Mouse (Mus musculus): ENCODE data around the gene Rfk. TPM values are rescaled to one million over a fixed set of nuclear protein-coding genes. Genes with fewer than 3 reads are reported as not detected.
A peak's percentile ranks its signal among the peaks of the same experiment; 100 is the strongest.

Gene Rfk
- 75.5 and 80.5 TPM in 2 replicates for polyA plus RNA-seq (2016; fragmentation: Nextera tagmentation; extraction: Ambion mirVana)

GRCm38 (mm10) chr19:17393841-17394591 is at the start of gene Rfk:
Gene Rfk (plus strand): TSS chr19:17394043.
- peak within 1 kb of the TSS; percentile 66 for H3K4me2 ChIP-seq (replicated peaks)
- peaks cover 22% of the 10 kb centered on the region for H3K27me3 ChIP-seq
- peak within 1 kb of the TSS; percentile 88 for H3K4me3 ChIP-seq
- peak; percentile 98 for ATAC-seq (ENCODE audit: low FRiP score, low read depth)
- H3K9ac ChIP-seq (replicated peaks): peak within 1 kb of the TSS; percentile 85
- peaks cover 9% of the 10 kb centered on the region for H3K4me1 ChIP-seq
- peaks cover 8% of the 10 kb centered on the region for H3K36me3 ChIP-seq
- peak within 1 kb of the TSS; percentile 60 for H3K27ac ChIP-seq (replicated peaks)
- under 1% methylated on average over 61 of the region's 83 CpGs for WGBS
- H3K9me3 ChIP-seq: no peaks in the 10 kb centered on the region

GRCm38 (mm10) chr19:17344881-17345280 is 49.0 kb upstream of the Rfk start:
- H3K27me3 ChIP-seq: no peaks in the 10 kb centered on the region
- H3K27ac ChIP-seq (replicated peaks): no peak overlapping the region
- H3K9ac ChIP-seq (replicated peaks): no peak overlapping the region
- H3K4me2 ChIP-seq (replicated peaks): no peak overlapping the region
- no peaks in the 10 kb centered on the region for H3K36me3 ChIP-seq
- no peak overlapping the region for H3K4me3 ChIP-seq
- WGBS: 94% methylated on average over 7 of the region's 7 CpGs
- H3K9me3 ChIP-seq: no peaks in the 10 kb centered on the region
- ATAC-seq (ENCODE audit: low FRiP score, low read depth): no peak
- H3K4me1 ChIP-seq: no peaks in the 10 kb centered on the region

- H3K27me3 ChIP-seq: no peaks in the 10 kb centered on the region
- no peaks in the 10 kb centered on the region for H3K4me1 ChIP-seq
- 93% methylated on average over 3 of the region's 3 CpGs for WGBS
- no peak overlapping the region for H3K9ac ChIP-seq (replicated peaks)
- no peak for ATAC-seq (ENCODE audit: low FRiP score, low read depth)
- no peak overlapping the region for H3K4me3 ChIP-seq
- no peaks in the 10 kb centered on the region for H3K36me3 ChIP-seq
- no peaks in the 10 kb centered on the region for H3K9me3 ChIP-seq
- no peak overlapping the region for H3K4me2 ChIP-seq (replicated peaks)
- H3K27ac ChIP-seq (replicated peaks): no peak overlapping the region
Observed at GRCm38 (mm10) chr19:17346716-17347474, 46.9 kb upstream of the Rfk start.

GRCm38 (mm10) chr19:17347852-17348251 is 46.0 kb upstream of the Rfk start:
- ATAC-seq (ENCODE audit: low FRiP score, low read depth): no peak
- no peak overlapping the region for H3K4me3 ChIP-seq
- no peaks in the 10 kb centered on the region for H3K36me3 ChIP-seq
- H3K9me3 ChIP-seq: no peaks in the 10 kb centered on the region
- H3K9ac ChIP-seq (replicated peaks): no peak overlapping the region
- no peak overlapping the region for H3K4me2 ChIP-seq (replicated peaks)
- WGBS: 97% methylated on average over 2 of the region's 2 CpGs
- no peaks in the 10 kb centered on the region for H3K27me3 ChIP-seq
- no peaks in the 10 kb centered on the region for H3K4me1 ChIP-seq
- H3K27ac ChIP-seq (replicated peaks): no peak overlapping the region

GRCm38 (mm10) chr19:17353727-17354126 is 40.1 kb upstream of the Rfk start:
- no peak for ATAC-seq (ENCODE audit: low FRiP score, low read depth)
- no peak overlapping the region for H3K9ac ChIP-seq (replicated peaks)
- no peak overlapping the region for H3K4me2 ChIP-seq (replicated peaks)
- 68% methylated on average over 8 of the region's 8 CpGs for WGBS
- no peak overlapping the region for H3K4me3 ChIP-seq
- peaks cover 8% of the 10 kb centered on the region for H3K4me1 ChIP-seq
- H3K27me3 ChIP-seq: peaks cover 41% of the 10 kb centered on the region
- no peaks in the 10 kb centered on the region for H3K36me3 ChIP-seq
- H3K9me3 ChIP-seq: no peaks in the 10 kb centered on the region
- H3K27ac ChIP-seq (replicated peaks): no peak overlapping the region

DNA sequence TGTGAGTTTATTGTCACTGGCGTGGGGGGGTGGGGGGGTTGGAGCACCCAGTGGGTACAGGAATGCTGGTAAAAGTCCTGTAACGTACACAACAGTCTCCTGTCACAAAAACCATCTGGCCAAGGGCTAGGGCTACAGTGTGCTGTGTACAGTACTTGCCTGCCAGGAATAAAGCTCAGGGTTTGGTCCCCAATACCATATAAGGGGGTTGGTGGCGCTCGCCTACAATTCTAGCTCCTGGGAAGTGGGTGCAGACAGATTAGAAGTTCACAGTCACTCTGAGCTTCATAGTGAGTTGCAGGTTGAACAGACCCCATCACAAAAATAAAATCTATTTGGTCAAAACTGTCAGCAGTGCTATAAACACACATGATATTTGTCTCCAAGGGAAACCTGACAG is 39.5 kb upstream of the Rfk start:
- Histone ChIP-seq H3K36me3 (no peaks in the 10 kb centered on the region), H3K4me3 (no peak overlapping the region), H3K9ac (replicated peaks) (no peak overlapping the region), H3K9me3 (no peaks in the 10 kb centered on the region), H3K4me2 (replicated peaks) (no peak overlapping the region), H3K27me3 (peaks cover 41% of the 10 kb centered on the region), H3K27ac (replicated peaks) (no peak overlapping the region), H3K4me1 (peaks cover 8% of the 10 kb centered on the region)
- WGBS: 83% methylated on average over 4 of the region's 4 CpGs
- no peak for ATAC-seq (ENCODE audit: low FRiP score, low read depth)

- Histone ChIP-seq H3K4me1 (peaks cover 8% of the 10 kb centered on the region), H3K27ac (replicated peaks) (no peak overlapping the region), H3K36me3 (no peaks in the 10 kb centered on the region), H3K4me2 (replicated peaks) (no peak overlapping the region), H3K27me3 (peaks cover 41% of the 10 kb centered on the region), H3K9ac (replicated peaks) (no peak overlapping the region), H3K4me3 (no peak overlapping the region), H3K9me3 (no peaks in the 10 kb centered on the region)
- 79% methylated on average over 4 of the region's 4 CpGs for WGBS
- ATAC-seq (ENCODE audit: low FRiP score, low read depth): no peak
Observed at GRCm38 (mm10) chr19:17354797-17355196, 39.0 kb upstream of the Rfk start.

DNA sequence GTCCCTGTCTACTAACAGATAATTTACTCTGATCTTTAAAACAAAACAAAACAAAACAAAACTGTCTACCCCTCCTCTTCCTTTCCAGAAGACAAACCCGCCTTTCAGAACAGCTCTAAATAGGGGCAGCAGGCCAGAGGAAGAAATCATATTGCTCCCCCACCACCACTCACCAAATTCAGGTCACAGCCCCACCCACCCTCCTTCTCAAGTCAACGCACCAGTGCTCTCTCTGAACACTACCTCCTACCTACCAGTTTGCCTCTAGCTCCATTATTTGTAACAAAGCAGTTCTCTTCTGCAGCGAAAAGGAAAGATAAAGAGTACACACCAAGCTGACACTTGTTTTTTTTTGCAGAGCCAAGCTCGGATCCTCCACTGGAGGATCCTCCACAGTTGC is 38.5 kb upstream of the Rfk start:
- H3K4me1 ChIP-seq: peaks cover 8% of the 10 kb centered on the region
- no peak overlapping the region for H3K4me2 ChIP-seq (replicated peaks)
- 38% methylated on average over 4 of the region's 4 CpGs for WGBS
- H3K9me3 ChIP-seq: no peaks in the 10 kb centered on the region
- no peak overlapping the region for H3K27ac ChIP-seq (replicated peaks)
- H3K4me3 ChIP-seq: no peak overlapping the region
- no peak overlapping the region for H3K9ac ChIP-seq (replicated peaks)
- no peak for ATAC-seq (ENCODE audit: low FRiP score, low read depth)
- H3K36me3 ChIP-seq: no peaks in the 10 kb centered on the region
- peaks cover 41% of the 10 kb centered on the region for H3K27me3 ChIP-seq

DNA sequence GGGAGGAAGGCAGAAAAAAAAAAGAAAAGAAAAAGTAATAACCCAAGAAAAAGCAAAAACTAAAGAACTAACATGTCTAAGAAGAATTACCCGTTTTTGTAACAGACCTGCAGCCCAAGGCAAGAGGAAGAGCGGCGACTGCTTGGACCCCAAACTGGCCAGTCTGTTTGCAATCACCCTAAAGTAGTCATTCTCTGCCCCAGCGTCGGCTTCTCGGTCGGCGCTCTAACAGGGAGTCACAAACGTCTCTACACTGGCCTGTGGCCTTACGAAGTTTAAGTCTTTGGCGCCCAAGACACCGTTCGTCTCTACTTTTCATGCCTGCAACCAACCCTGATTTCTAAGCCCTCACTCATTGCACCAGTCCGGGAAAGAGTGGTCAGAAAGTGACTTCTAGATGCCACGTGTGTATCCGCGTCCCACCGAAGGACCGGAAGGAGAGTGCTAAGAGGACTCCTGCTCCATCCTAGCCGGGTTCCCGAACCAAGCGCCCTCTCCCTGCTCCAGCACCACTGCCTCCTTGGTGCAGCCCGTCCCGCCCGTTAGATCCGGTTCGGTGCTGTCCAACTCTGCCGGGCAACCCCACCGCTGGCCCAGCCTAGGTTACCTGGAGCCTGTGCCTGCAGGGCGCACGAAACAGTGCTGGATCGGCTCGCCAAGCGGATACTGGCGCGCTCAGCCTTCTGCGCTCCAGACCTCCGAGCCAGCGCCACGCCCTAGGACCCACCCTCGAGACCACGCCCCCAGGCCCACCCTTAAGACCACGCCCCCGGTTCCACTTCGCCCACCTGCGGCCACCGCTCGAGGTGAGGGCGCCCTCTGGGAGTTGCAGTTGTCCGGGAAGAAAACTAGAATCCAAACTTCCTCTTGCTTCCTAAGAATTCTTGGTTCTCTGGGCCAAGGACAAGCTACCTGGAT is 37.6 kb upstream of the Rfk start:
- Histone ChIP-seq H3K4me3 (peak overlapping the region; percentile 43), H3K4me2 (replicated peaks) (peak overlapping the region; percentile 79), H3K27ac (replicated peaks) (no peak overlapping the region), H3K36me3 (no peaks in the 10 kb centered on the region), H3K9ac (replicated peaks) (no peak overlapping the region), H3K27me3 (peaks cover 41% of the 10 kb centered on the region), H3K9me3 (no peaks in the 10 kb centered on the region), H3K4me1 (peaks cover 8% of the 10 kb centered on the region)
- WGBS: 1% methylated on average over 50 of the region's 50 CpGs
- ATAC-seq (ENCODE audit: low FRiP score, low read depth): peak; percentile 82

DNA sequence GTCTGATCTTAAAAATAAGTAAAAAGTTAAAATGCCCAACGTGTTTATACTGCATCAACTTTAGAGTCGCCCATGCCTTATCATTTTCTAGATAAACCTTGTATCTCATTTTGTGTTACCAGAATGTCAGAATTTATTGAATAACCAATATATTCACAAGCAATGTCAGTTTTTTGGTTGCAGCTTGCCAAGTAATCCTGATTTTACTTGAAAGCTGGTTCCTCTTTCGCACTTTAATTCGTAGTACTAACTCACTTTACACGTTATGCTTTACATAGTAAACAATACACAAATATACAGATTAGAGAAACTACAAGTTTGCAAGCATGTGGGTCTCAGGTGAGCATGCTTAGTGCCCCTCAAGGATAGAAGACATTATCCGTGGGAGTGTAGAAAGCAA is 36.9 kb upstream of the Rfk start:
- 74% methylated on average over 6 of the region's 6 CpGs for WGBS
- ATAC-seq (ENCODE audit: low FRiP score, low read depth): no peak
- no peak overlapping the region for H3K4me3 ChIP-seq

DNA sequence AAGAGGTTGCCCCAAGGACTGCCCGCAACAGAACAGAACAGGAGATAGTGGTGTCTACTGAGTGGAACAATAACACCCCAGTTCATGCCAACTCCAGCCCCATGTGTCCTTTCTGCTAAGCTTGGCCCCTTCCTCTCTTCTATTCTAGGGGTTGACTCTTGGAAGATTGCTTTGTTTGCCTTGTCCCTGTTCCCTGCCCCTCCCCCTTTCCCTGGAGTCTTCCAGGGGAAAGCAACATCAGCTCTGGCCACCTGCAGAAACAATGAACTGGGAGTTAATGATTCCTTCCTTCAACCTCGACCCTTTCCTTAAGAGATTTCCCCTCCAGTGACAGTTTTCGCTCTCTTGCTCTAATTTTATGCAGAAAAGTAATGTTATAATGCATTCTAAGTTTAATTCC is 36.5 kb upstream of the Rfk start:
- peaks cover 8% of the 10 kb centered on the region for H3K4me1 ChIP-seq
- ATAC-seq (ENCODE audit: low FRiP score, low read depth): no peak
- H3K9ac ChIP-seq (replicated peaks): no peak overlapping the region
- H3K9me3 ChIP-seq: no peaks in the 10 kb centered on the region
- H3K27me3 ChIP-seq: peaks cover 41% of the 10 kb centered on the region
- no peak overlapping the region for H3K4me3 ChIP-seq
- no peak overlapping the region for H3K4me2 ChIP-seq (replicated peaks)
- H3K27ac ChIP-seq (replicated peaks): no peak overlapping the region
- H3K36me3 ChIP-seq: no peaks in the 10 kb centered on the region
- WGBS: 61% methylated on average over 3 of the region's 3 CpGs

More for the DNA sequence above, 36.9 kb upstream of the Rfk start:
- H3K4me2 ChIP-seq (replicated peaks): peak overlapping the region; percentile 79
- H3K9me3 ChIP-seq: no peaks in the 10 kb centered on the region
- no peak overlapping the region for H3K9ac ChIP-seq (replicated peaks)
- peaks cover 41% of the 10 kb centered on the region for H3K27me3 ChIP-seq
- peaks cover 8% of the 10 kb centered on the region for H3K4me1 ChIP-seq
- no peak overlapping the region for H3K27ac ChIP-seq (replicated peaks)
- H3K36me3 ChIP-seq: no peaks in the 10 kb centered on the region
